Mouse (Mus musculus) layer of hippocampus, postnatal 25 days (tissue): ENCODE measurements around the gene Ksr2. TPM values are rescaled to one million over a fixed set of nuclear protein-coding genes. Genes with fewer than 3 reads are reported as not detected.

ENCODE experiments used
- DNase-seq, 2 experiments: peaks; one replicate each; pipeline ENCODE4 v3.0.0; 2022; ENCODE audit warnings: mixed read lengths in 2 of 2, low spot score in 1 of 2; ENCODE audit errors: extremely low spot score in 1 of 2
- total RNA-seq, 2 experiments: library from RNA; stranded (reverse); gene quantifications; 2 replicates each; pipeline ENCODE4 v1.2.3; 2021

Ksr2 gene
- total RNA-seq, 2 experiments from 2014 or later = 29.0 to 43.1 TPM

DNA sequence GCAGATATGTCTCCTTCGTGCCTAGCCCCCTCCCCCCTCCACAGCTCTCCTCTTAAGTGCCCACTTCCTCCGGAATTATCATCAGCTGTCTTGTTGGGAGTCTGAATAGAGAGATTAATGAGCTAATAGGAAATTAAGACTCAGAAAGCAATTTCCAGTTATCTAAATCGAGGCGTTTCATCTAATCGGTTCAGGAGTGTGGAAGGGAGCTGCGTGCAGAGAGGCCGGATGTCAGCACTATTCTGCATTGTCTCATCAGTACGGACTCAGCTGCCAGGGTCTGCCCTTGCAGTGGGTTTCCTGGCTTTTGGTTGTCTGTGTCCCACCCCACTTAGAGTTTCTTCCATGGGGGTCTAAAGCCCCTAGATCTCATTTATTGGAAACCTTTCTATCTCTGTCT is 262.0 kb downstream of the Ksr2 start:
- no peak for DNase-seq

DNA sequence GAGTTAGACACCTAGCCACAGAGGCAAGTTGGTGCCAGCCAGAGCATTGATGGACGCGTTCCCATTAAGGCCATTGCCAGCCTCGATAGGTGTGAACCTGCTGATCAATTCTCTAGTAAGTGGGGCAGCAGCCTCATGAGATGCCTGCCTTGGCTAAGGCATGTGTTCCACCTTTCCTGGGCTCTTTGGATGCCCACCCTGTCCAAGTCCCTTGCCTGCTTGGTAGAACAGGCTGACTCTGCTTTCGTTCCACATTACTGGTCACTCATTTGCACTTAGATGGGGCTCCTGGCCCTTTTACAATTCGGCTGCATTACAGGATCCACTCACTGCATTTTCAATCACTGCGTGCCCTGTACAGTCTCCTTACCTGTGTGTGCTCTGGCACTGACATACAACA is 263.4 kb downstream of the Ksr2 start:
- no peak for DNase-seq

DNA sequence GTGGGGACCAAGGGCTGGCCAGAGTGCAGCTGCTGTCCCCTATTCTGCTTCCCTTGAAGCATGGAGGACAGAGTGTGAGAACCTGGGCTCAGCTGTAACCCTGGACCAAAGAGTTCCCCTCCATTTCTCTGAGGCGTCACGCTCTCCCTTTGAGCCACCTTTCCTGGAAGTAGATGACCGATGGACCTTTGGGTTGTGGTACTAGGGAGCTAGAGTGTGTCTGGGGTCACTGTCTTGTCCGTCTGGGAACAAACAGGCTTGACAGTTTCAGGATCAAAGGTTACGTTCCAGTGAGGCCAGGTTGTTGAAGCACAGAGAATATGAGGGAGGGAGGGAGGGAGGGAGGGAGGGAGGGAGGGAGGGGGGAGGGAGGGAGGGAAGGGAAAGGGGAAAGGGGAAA is 264.6 kb downstream of the Ksr2 start:
- no peak for DNase-seq

- DNase-seq = no peak
These were observed 268.4 kb downstream of the Ksr2 start for GRCm38 (mm10) chr5:117682226-117682625.

DNA sequence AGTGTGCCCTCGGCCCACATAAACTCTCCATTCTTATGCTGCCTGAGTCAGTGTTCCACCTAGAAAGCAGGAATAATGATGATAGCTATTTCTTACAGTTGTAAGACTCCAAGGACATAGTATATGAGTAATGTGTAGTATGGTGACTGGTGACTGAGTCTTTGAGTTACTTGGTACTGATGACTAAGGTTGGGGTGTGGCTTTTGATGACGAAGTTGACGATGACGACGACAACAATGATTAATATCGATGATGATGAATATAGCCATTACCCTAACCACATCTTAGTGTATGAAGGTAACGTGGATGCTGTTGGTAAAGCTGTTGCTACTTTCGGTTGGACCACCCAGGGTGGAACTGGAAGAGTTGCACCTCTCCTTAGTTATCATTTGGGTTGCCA is 270.7 kb downstream of the Ksr2 start:
- no peak for DNase-seq

- no peak for DNase-seq
These were observed 274.1 kb downstream of the Ksr2 start for GRCm38 (mm10) chr5:117687770-117688352.

DNA sequence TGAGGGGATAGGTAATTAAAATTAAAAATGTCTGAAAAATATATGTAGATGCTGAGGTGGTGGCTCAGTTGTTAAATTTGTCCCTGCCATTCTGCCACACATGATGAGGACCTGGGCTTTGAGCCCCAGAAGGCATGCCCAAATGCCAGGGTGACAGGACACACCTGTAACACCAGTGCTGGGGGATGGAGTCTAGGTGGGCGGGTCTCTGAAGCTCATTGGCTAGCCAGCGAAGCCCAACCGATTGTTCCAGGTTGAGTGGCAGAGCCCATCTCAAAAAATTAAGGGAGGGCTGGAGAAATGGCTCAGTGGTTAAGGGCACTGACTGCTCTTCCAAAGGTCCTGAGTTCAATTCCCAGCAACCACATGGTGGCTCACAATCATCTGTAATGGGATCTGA is 274.9 kb downstream of the Ksr2 start:
- DNase-seq = no peak

- DNase-seq = no peak
These were observed 276.0 kb downstream of the Ksr2 start for GRCm38 (mm10) chr5:117689840-117690239.

DNA sequence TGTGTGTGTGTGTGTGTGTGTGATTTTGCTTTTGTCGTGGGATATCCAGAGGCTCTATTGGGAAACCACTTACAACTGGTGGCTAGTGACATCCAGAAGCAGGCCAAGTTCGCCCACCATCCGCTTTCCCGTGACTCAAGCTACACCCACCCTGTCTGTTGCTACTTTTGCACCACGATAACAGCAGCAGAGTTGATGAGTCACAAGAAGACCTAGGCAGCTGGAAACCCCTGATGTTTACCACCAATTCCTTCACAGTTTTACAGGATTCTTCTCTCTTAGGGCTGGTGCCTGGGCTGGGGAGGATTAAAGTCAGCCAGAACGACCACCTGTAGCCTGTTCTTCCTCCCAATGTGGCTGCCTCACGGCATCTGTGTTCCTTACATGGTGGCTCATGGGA is 277.5 kb downstream of the Ksr2 start:
- no peak for DNase-seq

GRCm38 (mm10) chr5:117693557-117693956 is 279.8 kb downstream of the Ksr2 start:
- DNase-seq = no peak

- no peak for DNase-seq
These were observed 280.8 kb downstream of the Ksr2 start for GRCm38 (mm10) chr5:117694632-117695031.

DNA sequence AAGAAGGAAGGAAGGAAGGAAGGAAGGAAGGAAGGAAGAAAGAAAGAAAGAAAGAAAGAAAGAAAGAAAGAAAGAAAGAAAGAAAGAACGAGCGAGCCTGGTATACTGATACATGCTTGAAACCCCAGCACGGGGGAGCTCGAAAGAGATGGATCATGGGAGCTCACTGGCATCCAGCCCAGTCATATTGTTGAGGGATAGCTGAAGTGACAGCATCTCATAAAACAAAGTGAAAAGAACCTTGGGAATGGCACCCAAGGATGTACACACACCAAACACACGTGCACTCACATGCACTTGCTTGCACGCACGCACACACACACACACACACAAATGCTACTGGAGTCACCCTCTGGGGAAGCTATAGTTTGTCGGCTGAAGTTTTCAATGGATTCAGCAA is 282.6 kb downstream of the Ksr2 start:
- no peak for DNase-seq

GRCm38 (mm10) chr5:117697589-117697988 is 283.8 kb downstream of the Ksr2 start:
- no peak for DNase-seq

GRCm38 (mm10) chr5:117704371-117704770 is 290.6 kb downstream of the Ksr2 start:
- DNase-seq = no peak

- DNase-seq = no peak
These were observed 292.8 kb downstream of the Ksr2 start for GRCm38 (mm10) chr5:117706633-117707032.

GRCm38 (mm10) chr5:117709306-117709705 is 295.5 kb downstream of the Ksr2 start:
- no peak for DNase-seq

DNA sequence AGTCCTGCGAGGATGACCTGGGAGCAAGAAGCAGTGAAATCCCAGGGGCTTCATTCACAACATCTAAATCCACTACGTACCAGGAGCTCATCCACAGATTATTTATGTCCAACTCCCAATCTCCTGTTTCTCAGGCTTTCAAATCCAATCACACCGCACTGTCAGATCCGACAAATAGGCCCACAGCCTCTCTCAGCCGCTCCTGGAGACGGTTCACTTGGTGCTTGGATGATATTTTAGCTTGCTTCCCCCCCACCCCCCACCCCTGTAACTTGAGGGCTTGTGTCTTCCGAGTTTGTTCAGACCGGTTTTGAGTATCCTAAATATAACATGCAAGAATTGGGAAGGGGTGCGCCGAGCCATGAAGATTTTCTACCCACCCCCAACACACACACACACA is 297.8 kb downstream of the Ksr2 start:
- no peak for DNase-seq

- DNase-seq = no peak
These were observed 298.4 kb downstream of the Ksr2 start for GRCm38 (mm10) chr5:117712207-117712606.

DNA sequence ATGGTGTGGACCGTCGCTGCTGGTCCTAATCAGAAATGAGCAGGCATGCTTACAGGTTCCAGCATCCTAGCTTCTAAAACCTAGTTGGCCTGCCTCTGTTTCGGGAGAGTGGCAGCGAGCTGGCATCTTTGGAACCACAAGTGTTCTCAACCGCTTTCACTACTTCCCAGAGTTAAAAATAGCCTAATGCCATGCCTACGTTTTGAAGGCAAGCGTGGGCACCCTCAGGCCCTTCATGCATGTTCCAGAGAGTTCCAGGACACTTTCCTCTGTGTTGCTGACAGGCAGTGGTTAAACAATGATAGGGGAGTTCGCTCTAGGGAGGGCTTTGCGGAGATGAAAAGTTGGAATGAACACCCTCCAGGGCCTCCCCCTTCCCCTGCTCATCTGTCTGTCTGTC is 303.3 kb downstream of the Ksr2 start:
- DNase-seq = no peak

DNA sequence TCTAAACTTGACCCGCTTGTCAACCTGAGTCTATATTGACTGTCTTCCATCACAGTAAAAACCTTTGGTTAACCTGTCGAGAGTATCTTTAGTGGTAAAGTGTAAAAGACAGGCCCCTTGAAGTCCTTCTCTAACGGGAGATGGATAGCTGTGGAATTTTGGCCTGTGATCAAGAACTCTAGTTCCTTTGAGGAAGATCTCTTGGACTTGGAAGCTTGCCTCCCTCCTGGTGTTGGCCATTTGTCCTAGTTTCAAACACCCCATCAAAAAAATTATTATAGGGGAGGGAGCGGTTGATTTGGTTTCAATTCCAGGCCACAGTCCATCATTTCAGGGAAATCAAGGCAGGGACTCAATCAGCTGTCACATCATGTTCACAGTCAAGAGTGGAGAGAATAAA is 309.5 kb downstream of the Ksr2 start:
- DNase-seq = no peak

DNA sequence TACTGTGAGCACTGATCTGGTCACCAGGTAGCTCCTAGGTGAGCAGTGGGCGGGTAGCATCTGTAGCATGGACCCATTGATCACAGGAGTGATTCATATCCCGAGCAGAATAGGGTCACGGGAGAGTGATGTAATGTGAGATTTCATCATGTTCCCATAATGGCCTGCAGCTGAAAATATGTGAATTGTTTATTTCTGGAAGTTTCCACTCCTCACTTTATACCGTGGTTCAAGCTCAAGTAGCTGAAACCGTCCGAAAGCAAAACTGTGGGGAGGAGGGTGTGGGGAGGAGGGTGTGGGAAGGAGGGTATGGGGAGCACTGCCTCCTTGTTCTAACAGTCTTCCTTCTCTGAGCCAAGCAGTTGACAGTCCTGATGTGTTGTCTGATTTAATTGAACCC is 312.7 kb downstream of the Ksr2 start:
- DNase-seq = no peak

DNA sequence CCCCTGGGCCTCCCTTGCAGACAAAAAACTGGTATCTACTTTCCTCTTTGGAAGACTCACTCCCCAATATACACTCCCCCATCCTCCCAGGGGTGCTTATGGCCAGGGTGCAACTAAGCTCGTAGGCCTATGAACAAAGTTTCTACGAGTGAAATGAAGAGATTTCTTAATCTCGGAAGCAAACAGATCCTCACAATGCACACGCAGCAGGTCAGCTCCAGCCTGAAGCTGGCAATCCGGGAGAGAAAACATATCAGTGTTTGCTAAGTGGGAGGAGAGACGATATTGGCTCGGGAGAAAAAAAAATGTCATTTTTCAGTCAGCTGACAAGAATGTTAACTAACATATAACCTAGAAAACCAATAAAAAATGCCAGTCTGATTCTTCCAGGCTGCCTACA is 313.3 kb downstream of the Ksr2 start:
- DNase-seq = no peak

GRCm38 (mm10) chr5:117731311-117731710 is 317.5 kb downstream of the Ksr2 start:
- no peak for DNase-seq
